Mouse (Mus musculus) embryonic facial prominence, embryonic 10.5 days (tissue): ENCODE results near the gene Syn3. TPM values are rescaled to one million over a fixed set of nuclear protein-coding genes. Genes with fewer than 3 reads are reported as not detected.

Experiments used
- DNase-seq: peaks from one replicate; pipeline ENCODE4 v3.0.0-alpha.2; 2017; ENCODE audit warnings: low spot score
- H3K27ac ChIP-seq: fragments of 300-500 bp; sonication (generic); replicated peaks from 2 replicates; pipeline ENCODE4 v1.5.1; 2016; ENCODE audit warnings: mild to moderate bottlenecking
- H3K27me3 ChIP-seq: fragments of 300-500 bp; sonication (generic); replicated peaks from 2 replicates; pipeline ENCODE4 v1.6.1; 2016; ENCODE audit warnings: low read depth, mild to moderate bottlenecking; ENCODE audit not compliant: poor library complexity, severe bottlenecking
- H3K36me3 ChIP-seq: fragments of 300-500 bp; sonication (generic); replicated peaks from 2 replicates; pipeline ENCODE4 v1.6.1; 2016; ENCODE audit warnings: mild to moderate bottlenecking, moderate library complexity
- H3K4me1 ChIP-seq: fragments of 300-500 bp; sonication (generic); 2 replicates; pipeline ENCODE4 v1.6.1; 2016
- H3K4me3 ChIP-seq: fragments of 300-500 bp; sonication (generic); 2 replicates; pipeline ENCODE4 v1.5.1; 2016; ENCODE audit warnings: mild to moderate bottlenecking, moderate library complexity
- H3K9me3 ChIP-seq: fragments of 300-500 bp; sonication (generic); 2 replicates; pipeline ENCODE4 v1.6.1; 2016; ENCODE audit warnings: mild to moderate bottlenecking
- WGBS: fragments of 180-500 bp; shearing (Covaris S2); methylation state at CpG from one replicate; pipeline ENCODE4 v1.1.7; 2016; 5-methylcytosine and 5-hydroxymethylcytosine counted together
- polyA plus RNA-seq: library from polyadenylated mRNA; unstranded; fragments of >200 nt; fragmentation: Nextera tagmentation; extraction: Ambion mirVana; gene quantifications from 2 replicates; pipeline ENCODE4 v1.2.1, GENCODE M21; 2016

Syn3 gene
- polyA plus RNA-seq, 1 experiment from 2014 or later: 3.3 TPM

DNA sequence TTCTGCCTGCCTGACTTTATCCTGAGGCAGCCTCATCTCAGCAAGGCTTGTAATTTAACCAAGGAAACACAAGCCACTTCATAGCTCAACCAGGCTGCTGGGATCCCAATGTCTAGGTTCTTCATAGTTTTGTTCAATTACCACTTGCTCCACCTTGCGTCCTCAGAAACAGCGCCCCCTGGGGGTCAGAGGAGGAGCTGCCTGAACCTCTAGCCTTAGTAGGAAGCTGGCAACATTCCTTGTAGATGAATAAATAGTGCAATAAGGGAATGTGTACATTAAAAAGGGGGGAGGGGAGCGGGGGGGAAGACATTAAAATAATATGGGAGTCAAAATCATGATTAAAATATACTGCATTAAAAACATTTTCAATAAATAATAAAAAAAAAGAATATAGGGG is 14.7 kb downstream of the Syn3 start:
- Histone ChIP-seq H3K27ac (no peak overlapping the region), H3K4me3 (no peak overlapping the region), H3K27me3 (no peaks in the 10 kb centered on the region), H3K4me1 (peaks cover 6% of the 10 kb centered on the region; the same call in 1 of the 2 replicates), H3K9me3 (no peaks in the 10 kb centered on the region), H3K36me3 (no peaks in the 10 kb centered on the region)
- 12% methylated on average over 3 of the region's 3 CpGs for WGBS
- peak; percentile 52 for DNase-seq

DNA sequence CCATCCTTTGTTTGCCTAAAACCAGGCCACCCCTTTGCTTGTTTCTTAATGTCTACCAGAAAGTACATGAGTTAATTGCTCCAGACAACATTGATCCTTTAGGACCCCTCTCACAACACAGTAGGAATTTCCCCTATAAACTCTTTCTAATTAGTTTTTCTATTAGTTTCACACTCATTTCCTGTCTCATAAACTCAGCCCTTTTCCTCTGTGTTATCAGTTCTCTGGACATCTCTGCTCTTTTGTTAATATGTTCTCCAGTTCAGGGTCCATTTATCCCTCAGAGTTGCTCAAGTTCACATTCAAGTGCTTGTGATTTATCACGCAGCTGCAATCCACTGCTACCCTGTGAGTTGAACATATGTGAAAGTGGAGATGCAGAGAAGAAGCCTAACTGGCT is 16.2 kb downstream of the Syn3 start:
- WGBS: 64% methylated on average over 1 of the region's 1 CpGs
- H3K36me3 ChIP-seq: no peaks in the 10 kb centered on the region
- DNase-seq: no peak

DNA sequence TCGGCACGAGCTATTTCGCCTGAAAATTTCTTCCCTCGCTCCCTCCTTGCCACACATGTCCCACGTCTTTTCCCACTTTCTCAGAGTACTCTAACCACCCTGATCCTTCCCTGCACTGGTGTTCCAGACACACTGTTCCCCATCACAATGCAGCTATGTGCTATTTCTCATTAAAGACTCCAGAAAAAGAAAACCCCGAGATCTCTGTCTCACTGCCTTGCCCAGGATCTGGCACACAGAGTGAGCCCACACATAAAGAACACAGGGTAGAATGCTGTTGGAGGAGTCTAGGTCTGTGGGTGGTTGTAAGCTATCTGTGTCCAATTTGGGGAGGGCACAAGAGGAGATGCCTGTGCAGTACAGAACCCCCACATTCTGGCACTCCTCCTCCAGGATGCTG is 18.0 kb downstream of the Syn3 start:
- DNase-seq: no peak
- H3K27me3 ChIP-seq: no peaks in the 10 kb centered on the region
- WGBS: 90% methylated on average over 6 of the region's 6 CpGs
- H3K9me3 ChIP-seq: no peaks in the 10 kb centered on the region
- H3K36me3 ChIP-seq: no peaks in the 10 kb centered on the region
- H3K4me3 ChIP-seq: no peak overlapping the region
- H3K27ac ChIP-seq: no peak overlapping the region
- H3K4me1 ChIP-seq: peaks cover 6% of the 10 kb centered on the region

More for the DNA sequence above, 16.2 kb downstream of the Syn3 start:
- Histone ChIP-seq H3K27me3 (no peaks in the 10 kb centered on the region), H3K4me3 (no peak overlapping the region), H3K9me3 (no peaks in the 10 kb centered on the region), H3K27ac (no peak overlapping the region), H3K4me1 (peaks cover 6% of the 10 kb centered on the region; the same call in 1 of the 2 replicates)

GRCm38 (mm10) chr10:86479718-86480121 is 19.0 kb downstream of the Syn3 start:
- no peak overlapping the region for H3K4me3 ChIP-seq
- no peak overlapping the region for H3K27ac ChIP-seq
- no peaks in the 10 kb centered on the region for H3K9me3 ChIP-seq
- peak; percentile 34 for DNase-seq
- peaks cover 6% of the 10 kb centered on the region for H3K4me1 ChIP-seq
- WGBS: 44% methylated on average over 4 of the region's 4 CpGs
- H3K27me3 ChIP-seq: no peaks in the 10 kb centered on the region
- no peaks in the 10 kb centered on the region for H3K36me3 ChIP-seq

DNA sequence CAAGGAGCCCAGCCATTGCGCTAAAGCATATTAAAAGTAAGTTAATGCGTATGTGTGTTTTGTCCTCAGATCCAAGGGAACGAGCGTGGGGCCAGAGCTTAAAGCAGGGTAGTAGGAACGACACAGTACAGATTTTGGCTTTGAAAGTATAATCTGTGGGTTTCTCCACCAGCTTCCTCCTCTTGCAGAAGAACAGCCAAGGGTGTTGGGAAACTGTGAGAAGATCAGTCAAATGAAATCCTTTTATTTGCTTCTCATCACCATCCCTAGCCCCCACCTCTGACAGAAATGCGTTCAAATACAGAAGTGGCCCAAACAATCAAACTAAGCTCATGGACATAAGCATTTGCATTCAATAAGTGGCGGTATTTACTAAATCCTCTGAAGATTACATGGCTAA is 22.0 kb downstream of the Syn3 start:
- H3K4me1 ChIP-seq: peaks cover 6% of the 10 kb centered on the region
- H3K27ac ChIP-seq: no peak overlapping the region
- no peak overlapping the region for H3K4me3 ChIP-seq
- WGBS: 85% methylated on average over 7 of the region's 7 CpGs
- H3K36me3 ChIP-seq: no peaks in the 10 kb centered on the region
- H3K9me3 ChIP-seq: no peaks in the 10 kb centered on the region
- no peak for DNase-seq
- H3K27me3 ChIP-seq: no peaks in the 10 kb centered on the region

DNA sequence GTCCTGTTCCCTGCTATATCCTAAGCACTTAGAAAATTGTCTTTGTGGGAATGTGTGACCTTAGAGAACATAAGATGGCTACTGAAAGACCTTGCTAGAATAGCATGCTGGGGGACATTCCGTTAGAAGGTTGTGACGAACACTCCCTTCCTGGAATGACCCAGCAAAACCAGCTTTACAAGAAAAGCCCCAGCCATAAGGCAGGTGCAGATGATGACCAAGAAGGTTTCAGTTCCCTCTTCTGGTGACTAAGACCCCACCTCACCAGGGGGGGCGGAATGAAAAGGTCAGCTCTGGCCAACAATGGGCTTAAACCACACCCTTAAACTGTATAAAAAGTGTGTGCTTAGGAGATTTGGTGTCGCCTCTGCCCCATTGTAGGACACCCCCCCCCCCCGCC is 23.4 kb downstream of the Syn3 start:
- 89% methylated on average over 5 of the region's 5 CpGs for WGBS
- Histone ChIP-seq H3K4me3 (no peak overlapping the region), H3K27ac (no peak overlapping the region), H3K27me3 (no peaks in the 10 kb centered on the region), H3K9me3 (no peaks in the 10 kb centered on the region), H3K4me1 (peaks cover 6% of the 10 kb centered on the region), H3K36me3 (no peaks in the 10 kb centered on the region)
- DNase-seq: no peak

GRCm38 (mm10) chr10:86474176-86475154 is 24.2 kb downstream of the Syn3 start:
- H3K27me3 ChIP-seq: no peaks in the 10 kb centered on the region
- H3K27ac ChIP-seq: no peak overlapping the region
- H3K4me1 ChIP-seq: peaks cover under 1% of the 10 kb centered on the region
- no peaks in the 10 kb centered on the region for H3K36me3 ChIP-seq
- WGBS: 71% methylated on average over 8 of the region's 8 CpGs
- DNase-seq: no peak
- H3K4me3 ChIP-seq: no peak overlapping the region
- H3K9me3 ChIP-seq: no peaks in the 10 kb centered on the region

- Histone ChIP-seq H3K4me1 (no peaks in the 10 kb centered on the region; the same call in 1 of the 2 replicates), H3K9me3 (no peaks in the 10 kb centered on the region), H3K27ac (no peak overlapping the region), H3K36me3 (no peaks in the 10 kb centered on the region), H3K27me3 (no peaks in the 10 kb centered on the region), H3K4me3 (no peak overlapping the region)
- peak; percentile 49 for DNase-seq
- WGBS: 45% methylated on average over 3 of the region's 3 CpGs
Observed at GRCm38 (mm10) chr10:86473637-86474154, 25.0 kb downstream of the Syn3 start.

- no peak overlapping the region for H3K27ac ChIP-seq
- no peak overlapping the region for H3K4me3 ChIP-seq
- 83% methylated on average over 13 of the region's 13 CpGs for WGBS
- H3K36me3 ChIP-seq: no peaks in the 10 kb centered on the region
- no peak for DNase-seq
- H3K4me1 ChIP-seq: peaks cover under 1% of the 10 kb centered on the region; the same call in 1 of the 2 replicates
- H3K9me3 ChIP-seq: no peaks in the 10 kb centered on the region
- no peaks in the 10 kb centered on the region for H3K27me3 ChIP-seq
Observed at GRCm38 (mm10) chr10:86468612-86469546, 29.8 kb downstream of the Syn3 start.

- peak overlapping the region; percentile 59; the same call in 1 of the 2 replicates for H3K27ac ChIP-seq
- DNase-seq: peak; percentile 87
- no peaks in the 10 kb centered on the region for H3K36me3 ChIP-seq
- H3K4me3 ChIP-seq: no peak overlapping the region
- no peaks in the 10 kb centered on the region for H3K27me3 ChIP-seq
- H3K9me3 ChIP-seq: no peaks in the 10 kb centered on the region
- peaks cover 7% of the 10 kb centered on the region for H3K4me1 ChIP-seq
- WGBS: 30% methylated on average over 5 of the region's 5 CpGs
Observed at GRCm38 (mm10) chr10:86463538-86464199, 35.0 kb downstream of the Syn3 start.

GRCm38 (mm10) chr10:86459643-86460042 is 39.1 kb downstream of the Syn3 start:
- no peak for DNase-seq
- Histone ChIP-seq H3K4me3 (no peak overlapping the region), H3K36me3 (no peaks in the 10 kb centered on the region), H3K4me1 (peaks cover 22% of the 10 kb centered on the region), H3K27ac (no peak overlapping the region), H3K27me3 (no peaks in the 10 kb centered on the region), H3K9me3 (no peaks in the 10 kb centered on the region)
- WGBS: 71% methylated on average over 1 of the region's 1 CpGs
